Mouse (Mus musculus) E14TG2a.4 (cell line): ENCODE data around the gene 2810004N23Rik.

Experiments
- CTCF ChIP-seq: conservative IDR thresholded peaks from 2 replicates; pipeline ENCODE4 v1.5.1; 2014; ENCODE audit warnings: low read length
- NANOG ChIP-seq: IDR thresholded peaks from 2 replicates; pipeline ENCODE4 v1.6.1; 2014; ENCODE audit warnings: borderline replicate concordance, low read length, mixed read lengths

- TF ChIP-seq CTCF (no peak), NANOG (no peak)
Observed at GRCm38 (mm10) chr8:124809419-124809818, 53.5 kb downstream of the 2810004N23Rik start.
